Mouse (Mus musculus) cerebellum, adult 11 months (tissue): ENCODE measurements at regions not wholly inside any gene's neighbourhood (a gene's known extent, or its start where the extent isn't known, plus 50 kb on each side); places are given as distances from the start of the nearest gene placed in this dataset.
A peak's percentile ranks its signal among the peaks of the same experiment; 100 is the strongest.
"Not testable (repeated sequence)": the region's sequence is repeated elsewhere in the genome, so short reads cannot be mapped to it uniquely, and the experiment has no call there.

ENCODE experiments used
- DNase-seq: peaks from one replicate; pipeline ENCODE4 v3.0.0; 2022

DNA sequence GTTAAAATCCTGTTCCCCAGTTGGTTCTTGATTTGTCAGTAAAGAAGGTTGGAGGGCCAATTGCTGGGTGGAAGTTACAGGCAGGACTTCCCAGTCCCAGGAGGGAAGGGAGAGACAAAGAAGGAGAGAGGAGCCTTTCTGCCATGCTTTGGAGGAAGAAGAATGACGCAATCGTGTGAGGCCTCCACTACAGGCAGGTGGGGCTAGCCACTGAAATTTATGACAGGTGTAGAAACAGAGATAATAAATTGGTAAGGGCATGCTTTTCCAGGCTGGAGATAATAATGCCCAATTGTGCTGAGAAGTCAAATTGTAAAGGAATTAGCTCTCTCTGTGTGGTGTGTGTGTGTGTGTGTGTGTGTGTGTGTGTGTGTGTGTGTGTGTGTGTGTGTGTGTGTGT, 135.0 kb upstream of the Zfp637 start:
- no peak for DNase-seq

- no peak for DNase-seq
Measured at GRCm38 (mm10) chr6:117709212-117709611, 131.8 kb upstream of the Zfp637 start.

GRCm38 (mm10) chr6:117715056-117715777, 125.8 kb upstream of the Zfp637 start:
- DNase-seq, result no peak

- DNase-seq, result not testable (repeated sequence)
Measured at GRCm38 (mm10) chr6:117716422-117716821, 124.6 kb upstream of the Zfp637 start.

DNA sequence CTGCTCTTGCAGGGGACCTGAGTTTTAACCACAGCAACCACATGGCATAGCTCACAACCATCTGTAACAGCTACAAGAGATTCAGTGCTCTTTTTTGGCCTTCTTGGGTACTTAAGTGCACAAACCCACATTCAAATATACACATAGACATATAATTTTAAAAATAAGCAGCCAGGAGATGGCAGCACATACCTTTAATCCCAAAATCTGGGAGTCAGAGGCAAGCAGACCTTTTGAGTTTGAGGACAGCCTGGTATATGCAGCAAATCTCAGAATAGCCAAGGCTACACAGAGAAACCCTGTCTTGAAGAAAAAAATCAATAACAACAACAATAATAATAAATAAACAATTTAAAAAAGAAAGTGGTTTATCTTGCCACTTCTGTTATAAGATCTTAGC, 88.6 kb upstream of the Zfp637 start:
- DNase-seq, result not testable (repeated sequence)

DNA sequence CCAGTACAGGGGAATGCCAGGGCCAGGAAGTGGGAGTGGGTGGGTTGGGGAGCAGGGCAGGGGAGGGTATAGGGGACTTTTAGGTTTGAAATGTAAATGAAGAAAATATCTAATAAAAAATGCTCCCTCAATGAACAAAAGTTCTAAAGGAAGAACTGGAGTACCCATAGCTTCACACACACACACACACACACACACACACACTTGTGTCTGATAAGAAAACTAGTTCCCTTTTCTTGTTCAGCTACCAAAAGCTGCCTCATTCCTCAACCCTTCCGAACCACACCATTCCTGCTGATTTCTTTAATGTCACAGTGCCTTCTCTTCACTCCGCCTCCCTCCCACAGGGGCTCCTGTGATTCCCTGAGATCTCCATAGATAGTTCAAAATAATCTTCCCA, 85.3 kb upstream of the Zfp637 start:
- not testable (repeated sequence) for DNase-seq

DNA sequence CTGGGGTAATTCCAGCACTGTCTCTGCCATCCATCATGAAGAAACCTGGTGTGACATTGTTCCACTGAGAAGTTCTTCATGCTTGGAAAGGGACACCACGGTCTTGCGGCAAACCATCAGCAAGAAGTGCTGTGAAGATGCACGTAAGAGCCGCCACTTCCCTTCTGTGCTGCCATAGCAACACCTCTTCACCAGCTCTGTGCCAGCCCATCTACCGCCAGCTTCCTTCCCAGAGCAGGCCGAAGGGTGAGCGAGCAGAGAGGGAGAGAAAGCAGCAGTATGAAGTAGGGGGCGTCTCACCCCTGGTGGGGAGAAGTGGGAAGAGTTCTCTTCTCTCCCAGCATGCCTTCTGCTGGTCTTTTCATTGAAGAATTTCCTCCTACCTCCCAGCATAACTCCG, 84.8 kb upstream of the Zfp637 start:
- DNase-seq, result no peak

DNA sequence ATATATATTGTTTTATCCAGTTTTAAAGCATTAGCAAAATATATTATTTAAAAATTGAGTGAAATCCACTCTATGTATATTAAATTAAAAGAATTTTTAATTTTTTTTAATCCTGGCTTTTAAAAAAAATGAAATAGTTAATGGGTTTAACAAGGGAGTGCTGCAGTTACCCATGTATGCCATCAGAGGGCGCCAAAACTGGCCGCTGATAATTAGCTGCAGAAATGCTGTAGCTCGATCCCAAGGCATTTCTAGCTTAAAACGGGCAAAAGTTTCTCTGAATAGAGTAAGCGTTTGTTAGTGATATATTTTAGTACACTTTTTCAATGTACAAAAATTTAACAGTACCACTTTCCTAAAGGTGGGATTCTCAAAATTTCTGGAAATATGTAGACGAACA, 82.5 kb upstream of the Zfp637 start:
- DNase-seq, result peak; percentile 4

GRCm38 (mm10) chr6:117771506-117771905, 69.5 kb upstream of the Zfp637 start:
- no peak for DNase-seq

DNA sequence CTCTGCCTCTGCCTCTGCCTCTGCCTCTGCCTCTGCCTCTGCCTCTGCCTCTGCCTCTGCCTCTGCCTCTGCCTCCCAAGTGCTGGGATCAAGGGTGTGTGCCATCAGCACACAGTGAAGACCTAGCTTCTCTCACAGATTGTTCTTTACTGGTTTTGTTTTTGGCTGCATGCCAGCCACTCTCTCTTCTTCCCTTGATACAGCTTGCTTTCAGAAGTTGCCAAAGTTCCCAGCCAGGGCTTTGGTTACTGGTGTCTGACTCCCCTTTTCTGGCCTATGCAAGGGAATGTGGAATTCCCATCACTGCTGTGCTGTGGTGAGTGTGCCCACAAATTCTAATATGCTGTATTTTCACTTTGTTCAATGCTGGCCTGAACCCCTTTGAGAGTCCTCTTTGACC, 68.6 kb upstream of the Zfp637 start:
- no peak for DNase-seq

- no peak for DNase-seq
Measured at GRCm38 (mm10) chr6:117775304-117776050, 65.5 kb upstream of the Zfp637 start.

GRCm38 (mm10) chr6:117778027-117778426, 63.0 kb upstream of the Zfp637 start:
- DNase-seq, result no peak

DNA sequence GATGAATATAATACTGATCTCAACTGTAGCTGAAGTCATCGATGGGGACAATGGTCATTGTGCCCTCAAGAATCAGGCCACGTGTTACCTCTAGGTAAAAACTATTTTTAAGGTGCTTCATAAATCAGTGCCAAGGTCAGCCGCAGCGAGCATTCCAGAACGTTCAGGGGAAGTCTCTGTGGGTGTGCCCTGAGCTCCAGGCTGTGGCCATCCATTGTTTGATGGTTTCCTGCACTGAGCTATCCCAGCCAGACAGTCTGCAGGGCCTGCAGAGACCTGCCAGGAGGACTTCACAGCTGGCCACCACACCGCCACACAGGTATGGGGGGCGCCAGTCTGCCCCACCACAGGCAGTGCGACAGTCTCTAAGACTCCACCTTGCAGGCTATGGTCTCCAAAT, 62.5 kb upstream of the Zfp637 start:
- no peak for DNase-seq

DNA sequence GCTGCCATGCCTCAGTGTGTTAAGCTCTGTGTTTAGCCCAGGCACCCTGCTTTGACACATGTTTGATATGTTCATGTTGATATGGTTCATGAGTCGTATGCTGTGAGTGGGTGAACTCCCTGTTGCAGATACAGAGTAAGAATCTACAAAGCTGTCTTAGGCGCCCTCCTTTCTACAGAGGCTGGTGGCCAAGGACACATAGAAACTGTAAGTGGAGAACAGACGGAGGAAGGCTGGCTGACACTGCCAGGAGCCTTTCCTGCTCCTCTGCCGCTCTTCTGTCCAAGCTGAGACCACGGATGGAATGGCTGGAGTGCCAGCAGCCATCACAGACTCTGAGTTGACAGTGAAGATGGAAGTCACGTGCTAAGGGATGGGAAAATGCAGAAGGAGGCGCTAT, 62.0 kb upstream of the Zfp637 start:
- DNase-seq, result no peak

- no peak for DNase-seq
Measured at GRCm38 (mm10) chr6:117788580-117789540, 52.1 kb upstream of the Zfp637 start.

GRCm38 (mm10) chr6:117790581-117790980, 50.4 kb upstream of the Zfp637 start:
- no peak for DNase-seq
